Mouse (Mus musculus) cerebellum, adult 9-10 months (tissue): ENCODE data around the gene Lmntd1.

ENCODE experiments used
- DNase-seq: peaks from one replicate; pipeline ENCODE4 v3.0.0; 2022

Gene Lmntd1

GRCm38 (mm10) chr6:145604126-145604525 lies 10.0 kb downstream of the Lmntd1 start:
- DNase-seq = no peak

- peak; percentile 77 for DNase-seq
Measured at GRCm38 (mm10) chr6:145598794-145599555, 15.1 kb downstream of the Lmntd1 start.

- DNase-seq = no peak
Measured at GRCm38 (mm10) chr6:145595905-145596304, 18.2 kb downstream of the Lmntd1 start.

- no peak for DNase-seq
Measured at GRCm38 (mm10) chr6:145593991-145594390, 20.1 kb downstream of the Lmntd1 start.

- DNase-seq = no peak
Measured at GRCm38 (mm10) chr6:145592531-145592998, 21.6 kb downstream of the Lmntd1 start.

GRCm38 (mm10) chr6:145592036-145592435 lies 22.1 kb downstream of the Lmntd1 start:
- no peak for DNase-seq

- no peak for DNase-seq
Measured at GRCm38 (mm10) chr6:145591578-145591977, 22.5 kb downstream of the Lmntd1 start.

- DNase-seq = no peak
Measured at GRCm38 (mm10) chr6:145590501-145591293, 23.4 kb downstream of the Lmntd1 start.

GRCm38 (mm10) chr6:145585052-145585973 lies 28.8 kb downstream of the Lmntd1 start:
- DNase-seq = no peak

GRCm38 (mm10) chr6:145581366-145582170 lies 32.6 kb downstream of the Lmntd1 start:
- no peak for DNase-seq

- DNase-seq = no peak
Measured at GRCm38 (mm10) chr6:145579761-145580160, 34.4 kb downstream of the Lmntd1 start.

GRCm38 (mm10) chr6:145578457-145579185 lies 35.5 kb downstream of the Lmntd1 start:
- DNase-seq = no peak

GRCm38 (mm10) chr6:145576762-145577161 lies 37.4 kb downstream of the Lmntd1 start:
- DNase-seq = no peak

- DNase-seq = peak; percentile 86
Measured at GRCm38 (mm10) chr6:145573250-145574013, 40.7 kb downstream of the Lmntd1 start.

- no peak for DNase-seq
Measured at GRCm38 (mm10) chr6:145568701-145569100, 45.4 kb downstream of the Lmntd1 start.

GRCm38 (mm10) chr6:145567832-145568231 lies 46.3 kb downstream of the Lmntd1 start:
- DNase-seq = peak; percentile 48

- DNase-seq = no peak
Measured at GRCm38 (mm10) chr6:145567296-145567695, 46.8 kb downstream of the Lmntd1 start.

- DNase-seq = no peak
Measured at GRCm38 (mm10) chr6:145565663-145566062, 48.5 kb downstream of the Lmntd1 start.

- no peak for DNase-seq
Measured at GRCm38 (mm10) chr6:145564671-145565070, 49.4 kb downstream of the Lmntd1 start.
